Mouse (Mus musculus) forebrain, embryonic 15.5 days (tissue): ENCODE data around the gene Ighmbp2. TPM values are rescaled to one million over a fixed set of nuclear protein-coding genes. Genes with fewer than 3 reads are reported as not detected.

Source experiments
- ATAC-seq: fragments of 200-750 bp; cut with Nextera tagmentation; replicated peaks from 2 replicates; pipeline ENCODE4 v1.8.0; 2017; ENCODE audit warnings: mild to moderate bottlenecking, moderate TSS enrichment, moderate library complexity
- H3K27ac ChIP-seq: fragments of 300-500 bp; sonication (generic); replicated peaks from 2 replicates; pipeline ENCODE4 v1.5.1; 2015; ENCODE audit warnings: mild to moderate bottlenecking, inconsistent platforms
- H3K27me3 ChIP-seq: fragments of 300-500 bp; sonication (generic); 2 replicates; pipeline ENCODE4 v1.6.1; 2015; ENCODE audit warnings: inconsistent platforms
- H3K36me3 ChIP-seq: fragments of 300-500 bp; sonication (generic); 2 replicates; pipeline ENCODE4 v1.6.1; 2015; ENCODE audit warnings: mild to moderate bottlenecking, inconsistent platforms
- H3K4me1 ChIP-seq: fragments of 300-500 bp; sonication (generic); 2 replicates; pipeline ENCODE4 v1.6.1; 2015; ENCODE audit warnings: inconsistent platforms
- H3K4me2 ChIP-seq: fragments of 300-500 bp; sonication (generic); replicated peaks from 2 replicates; pipeline ENCODE4 v1.6.1; 2015; ENCODE audit warnings: mild to moderate bottlenecking, inconsistent platforms
- H3K4me3 ChIP-seq: fragments of 300-500 bp; sonication (generic); 2 replicates; pipeline ENCODE4 v1.5.1; 2015; ENCODE audit warnings: mild to moderate bottlenecking, inconsistent platforms
- H3K9ac ChIP-seq: fragments of 300-500 bp; sonication (generic); replicated peaks from 2 replicates; pipeline ENCODE4 v1.6.1; 2015; ENCODE audit warnings: mild to moderate bottlenecking, inconsistent platforms
- H3K9me3 ChIP-seq: fragments of 300-500 bp; sonication (generic); 2 replicates; pipeline ENCODE4 v1.6.1; 2016; ENCODE audit warnings: inconsistent platforms
- WGBS: fragments of 180-500 bp; shearing (Covaris S2); methylation state at CpG from one replicate; pipeline ENCODE4 v1.1.7; 2015; ENCODE audit warnings: mixed read lengths; 5-methylcytosine and 5-hydroxymethylcytosine counted together
- polyA plus RNA-seq: library from polyadenylated mRNA; unstranded; fragments of >200 nt; fragmentation: Nextera tagmentation; extraction: Ambion mirVana; gene quantifications from 2 replicates; pipeline ENCODE4 v1.2.1, GENCODE M21; 2015

Gene Ighmbp2
- polyA plus RNA-seq, 1 experiment from 2014 or later: 12.1 TPM

GRCm38 (mm10) chr19:3271366-3271765 lies 11.5 kb downstream of the Ighmbp2 start:
- H3K4me3 ChIP-seq: no peak overlapping the region
- H3K4me2 ChIP-seq: no peak overlapping the region
- H3K9ac ChIP-seq: no peak overlapping the region
- no peak overlapping the region for H3K27ac ChIP-seq
- H3K4me1 ChIP-seq: no peaks in the 10 kb centered on the region
- H3K27me3 ChIP-seq: no peaks in the 10 kb centered on the region
- ATAC-seq: no peak
- H3K36me3 ChIP-seq: peaks cover 94% of the 10 kb centered on the region
- H3K9me3 ChIP-seq: no peaks in the 10 kb centered on the region
- WGBS: 88% methylated on average over 6 of the region's 6 CpGs

GRCm38 (mm10) chr19:3269803-3270202 lies 13.0 kb downstream of the Ighmbp2 start:
- Histone ChIP-seq H3K4me3 (no peak overlapping the region), H3K27ac (no peak overlapping the region), H3K4me1 (no peaks in the 10 kb centered on the region), H3K4me2 (no peak overlapping the region), H3K9ac (no peak overlapping the region), H3K36me3 (peaks cover 93% of the 10 kb centered on the region), H3K9me3 (no peaks in the 10 kb centered on the region), H3K27me3 (no peaks in the 10 kb centered on the region)
- WGBS: 97% methylated on average over 6 of the region's 6 CpGs
- no peak for ATAC-seq

GRCm38 (mm10) chr19:3269279-3269678 lies 13.5 kb downstream of the Ighmbp2 start:
- Histone ChIP-seq H3K36me3 (peaks cover 93% of the 10 kb centered on the region), H3K27ac (no peak overlapping the region), H3K4me2 (no peak overlapping the region), H3K9me3 (no peaks in the 10 kb centered on the region), H3K27me3 (no peaks in the 10 kb centered on the region), H3K4me1 (no peaks in the 10 kb centered on the region), H3K9ac (no peak overlapping the region), H3K4me3 (no peak overlapping the region)
- ATAC-seq: no peak
- 90% methylated on average over 9 of the region's 9 CpGs for WGBS

- WGBS: 94% methylated on average over 17 of the region's 17 CpGs
- Histone ChIP-seq H3K27me3 (no peaks in the 10 kb centered on the region), H3K9ac (no peak overlapping the region), H3K4me1 (no peaks in the 10 kb centered on the region), H3K4me2 (no peak overlapping the region), H3K36me3 (peaks cover 94% of the 10 kb centered on the region), H3K9me3 (no peaks in the 10 kb centered on the region), H3K4me3 (no peak overlapping the region), H3K27ac (no peak overlapping the region)
- no peak for ATAC-seq
Observed at GRCm38 (mm10) chr19:3268218-3268980, 14.4 kb downstream of the Ighmbp2 start.

GRCm38 (mm10) chr19:3267340-3267739 lies 15.5 kb downstream of the Ighmbp2 start:
- Histone ChIP-seq H3K9ac (no peak overlapping the region), H3K9me3 (no peaks in the 10 kb centered on the region), H3K27ac (no peak overlapping the region), H3K36me3 (peaks cover 89% of the 10 kb centered on the region), H3K4me3 (no peak overlapping the region), H3K4me2 (no peak overlapping the region), H3K4me1 (no peaks in the 10 kb centered on the region), H3K27me3 (no peaks in the 10 kb centered on the region)
- ATAC-seq: no peak
- 96% methylated on average over 4 of the region's 4 CpGs for WGBS

- no peak overlapping the region for H3K4me3 ChIP-seq
- H3K36me3 ChIP-seq: peaks cover 88% of the 10 kb centered on the region
- no peaks in the 10 kb centered on the region for H3K27me3 ChIP-seq
- H3K4me1 ChIP-seq: no peaks in the 10 kb centered on the region
- ATAC-seq: no peak
- H3K9me3 ChIP-seq: no peaks in the 10 kb centered on the region
- H3K4me2 ChIP-seq: no peak overlapping the region
- H3K27ac ChIP-seq: no peak overlapping the region
- WGBS: 92% methylated on average over 4 of the region's 4 CpGs
- H3K9ac ChIP-seq: no peak overlapping the region
Observed at GRCm38 (mm10) chr19:3266676-3267075, 16.1 kb downstream of the Ighmbp2 start.

GRCm38 (mm10) chr19:3266136-3266535 lies 16.7 kb downstream of the Ighmbp2 start:
- no peak overlapping the region for H3K9ac ChIP-seq
- no peaks in the 10 kb centered on the region for H3K4me1 ChIP-seq
- no peaks in the 10 kb centered on the region for H3K27me3 ChIP-seq
- WGBS: 84% methylated on average over 5 of the region's 5 CpGs
- H3K36me3 ChIP-seq: peaks cover 88% of the 10 kb centered on the region
- ATAC-seq: no peak
- no peak overlapping the region for H3K4me2 ChIP-seq
- H3K4me3 ChIP-seq: no peak overlapping the region
- no peak overlapping the region for H3K27ac ChIP-seq
- H3K9me3 ChIP-seq: no peaks in the 10 kb centered on the region

GRCm38 (mm10) chr19:3265180-3265579 lies 17.6 kb downstream of the Ighmbp2 start:
- Histone ChIP-seq H3K36me3 (peaks cover 89% of the 10 kb centered on the region), H3K4me1 (no peaks in the 10 kb centered on the region), H3K4me3 (no peak overlapping the region), H3K27me3 (no peaks in the 10 kb centered on the region), H3K4me2 (no peak overlapping the region), H3K27ac (no peak overlapping the region), H3K9ac (no peak overlapping the region), H3K9me3 (no peaks in the 10 kb centered on the region)
- no peak for ATAC-seq
- WGBS: 93% methylated on average over 9 of the region's 9 CpGs

- ATAC-seq: no peak
- H3K9me3 ChIP-seq: no peaks in the 10 kb centered on the region
- peaks cover 90% of the 10 kb centered on the region for H3K36me3 ChIP-seq
- 97% methylated on average over 6 of the region's 6 CpGs for WGBS
- H3K4me3 ChIP-seq: no peak overlapping the region
- no peak overlapping the region for H3K9ac ChIP-seq
- no peaks in the 10 kb centered on the region for H3K4me1 ChIP-seq
- H3K4me2 ChIP-seq: no peak overlapping the region
- H3K27me3 ChIP-seq: no peaks in the 10 kb centered on the region
- H3K27ac ChIP-seq: no peak overlapping the region
Observed at GRCm38 (mm10) chr19:3264348-3264747, 18.5 kb downstream of the Ighmbp2 start.

- peaks cover 66% of the 10 kb centered on the region for H3K36me3 ChIP-seq
- no peaks in the 10 kb centered on the region for H3K27me3 ChIP-seq
- WGBS: 84% methylated on average over 12 of the region's 12 CpGs
Observed at GRCm38 (mm10) chr19:3261764-3262525, 20.9 kb downstream of the Ighmbp2 start.

GRCm38 (mm10) chr19:3261336-3261735 lies 21.5 kb downstream of the Ighmbp2 start:
- WGBS: 96% methylated on average over 7 of the region's 7 CpGs
- H3K9ac ChIP-seq: no peak overlapping the region
- no peaks in the 10 kb centered on the region for H3K9me3 ChIP-seq
- no peaks in the 10 kb centered on the region for H3K4me1 ChIP-seq
- H3K4me3 ChIP-seq: no peak overlapping the region
- no peak for ATAC-seq
- H3K4me2 ChIP-seq: no peak overlapping the region
- no peak overlapping the region for H3K27ac ChIP-seq
- H3K36me3 ChIP-seq: peaks cover 60% of the 10 kb centered on the region
- H3K27me3 ChIP-seq: no peaks in the 10 kb centered on the region

More at GRCm38 (mm10) chr19:3261764-3262525, 20.9 kb downstream of the Ighmbp2 start:
- no peak overlapping the region for H3K4me3 ChIP-seq
- no peak overlapping the region for H3K27ac ChIP-seq
- no peak overlapping the region for H3K4me2 ChIP-seq
- H3K9ac ChIP-seq: no peak overlapping the region
- H3K4me1 ChIP-seq: no peaks in the 10 kb centered on the region
- no peak for ATAC-seq
- H3K9me3 ChIP-seq: no peaks in the 10 kb centered on the region

- H3K36me3 ChIP-seq: peaks cover 53% of the 10 kb centered on the region
Observed at GRCm38 (mm10) chr19:3260591-3260990, 22.2 kb downstream of the Ighmbp2 start.

More at GRCm38 (mm10) chr19:3260591-3260990, 22.2 kb downstream of the Ighmbp2 start:
- Histone ChIP-seq H3K9ac (no peak overlapping the region), H3K4me2 (no peak overlapping the region), H3K4me1 (no peaks in the 10 kb centered on the region), H3K4me3 (no peak overlapping the region), H3K27ac (no peak overlapping the region), H3K9me3 (no peaks in the 10 kb centered on the region), H3K27me3 (no peaks in the 10 kb centered on the region)
- 95% methylated on average over 3 of the region's 3 CpGs for WGBS
- ATAC-seq: no peak
